Mouse (Mus musculus) left cerebral cortex, adult 11 months (tissue): ENCODE results near the gene Setd7.
A peak's percentile ranks its signal among the peaks of the same experiment; 100 is the strongest.

Experiments used
- DNase-seq: peaks from one replicate; pipeline ENCODE4 v3.0.0; 2022; ENCODE audit warnings: low spot score

The Setd7 gene

DNA sequence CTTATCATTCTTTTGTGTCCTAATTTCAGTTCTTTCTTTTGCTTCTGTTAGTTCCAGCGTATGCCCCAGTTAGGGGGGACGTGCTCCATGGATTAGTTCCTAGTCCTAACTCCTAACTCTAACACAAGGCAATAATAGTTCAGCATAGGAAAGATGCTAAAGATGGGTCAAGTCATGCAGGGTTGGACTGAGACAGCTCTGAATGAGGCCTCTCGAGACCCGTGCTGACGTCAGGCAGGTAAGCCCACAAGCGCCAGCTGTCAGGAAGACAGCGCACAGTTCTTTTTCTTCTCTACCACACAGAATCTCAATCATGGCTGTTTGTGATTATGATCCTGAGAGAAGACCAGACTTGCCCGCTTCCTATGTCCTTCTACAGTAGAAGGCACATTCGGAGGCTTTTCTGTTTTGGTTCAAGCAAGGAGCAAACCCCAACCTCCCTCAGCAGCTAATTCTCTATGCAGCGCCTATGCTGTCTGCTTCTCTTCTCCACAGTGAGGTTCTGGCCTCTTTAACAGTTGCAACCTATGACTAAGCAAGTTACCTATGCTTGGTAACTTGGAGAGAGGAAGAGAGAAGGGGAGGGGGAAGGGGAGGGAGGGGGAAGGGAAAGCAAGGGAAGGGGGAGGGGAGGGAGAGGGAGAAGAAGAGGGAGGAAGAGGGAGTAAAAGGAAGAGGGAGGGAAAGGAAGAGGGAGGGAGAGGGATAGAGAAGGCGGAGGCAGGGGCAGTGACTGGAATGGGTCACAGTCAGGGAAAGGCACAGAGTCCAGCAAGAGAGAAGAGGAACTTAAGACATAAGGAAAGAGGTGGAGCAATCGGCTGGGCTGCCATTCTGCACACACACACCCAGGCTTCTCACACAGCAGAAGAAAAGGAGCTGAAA is 42.6 kb downstream of the Setd7 start:
- no peak for DNase-seq

DNA sequence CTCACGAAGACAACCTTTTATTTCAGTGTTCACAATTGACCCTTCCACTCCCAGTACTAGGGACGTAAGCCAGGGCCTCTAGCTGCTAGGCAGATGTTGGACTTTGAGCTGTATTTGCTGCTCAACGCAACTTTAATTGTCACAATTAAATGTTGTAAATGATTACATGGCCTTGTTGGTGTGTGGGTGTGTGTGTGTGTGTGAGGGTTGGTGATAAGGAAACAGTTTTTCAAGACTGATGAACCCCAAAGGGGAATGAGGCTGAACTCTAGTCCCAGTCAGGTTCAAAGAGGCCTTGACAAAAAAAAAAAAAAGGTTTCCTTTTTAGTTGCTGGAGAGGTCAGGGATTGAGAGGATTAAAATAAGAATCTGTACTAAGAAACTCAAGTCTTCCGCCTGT is 43.2 kb downstream of the Setd7 start:
- no peak for DNase-seq

DNA sequence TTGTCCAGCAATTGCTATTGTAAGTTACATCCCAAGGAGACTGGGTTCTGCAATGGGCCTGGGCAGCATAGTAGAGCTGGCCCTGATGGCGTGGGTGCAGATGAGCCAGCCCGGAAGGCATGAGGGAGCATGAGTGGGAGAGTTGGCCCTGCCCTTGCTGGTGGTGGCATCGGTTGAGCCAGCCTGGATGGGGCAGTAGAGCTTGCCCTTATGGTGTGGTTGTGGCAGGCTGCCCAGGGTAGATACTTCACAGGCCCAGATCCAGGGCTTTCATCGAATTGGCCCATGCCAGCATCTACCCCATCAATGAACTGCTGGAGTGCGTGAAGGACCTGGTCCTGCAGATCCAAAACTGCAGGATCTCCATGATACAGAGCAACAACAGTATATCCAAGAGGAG is 48.7 kb downstream of the Setd7 start:
- no peak for DNase-seq

DNA sequence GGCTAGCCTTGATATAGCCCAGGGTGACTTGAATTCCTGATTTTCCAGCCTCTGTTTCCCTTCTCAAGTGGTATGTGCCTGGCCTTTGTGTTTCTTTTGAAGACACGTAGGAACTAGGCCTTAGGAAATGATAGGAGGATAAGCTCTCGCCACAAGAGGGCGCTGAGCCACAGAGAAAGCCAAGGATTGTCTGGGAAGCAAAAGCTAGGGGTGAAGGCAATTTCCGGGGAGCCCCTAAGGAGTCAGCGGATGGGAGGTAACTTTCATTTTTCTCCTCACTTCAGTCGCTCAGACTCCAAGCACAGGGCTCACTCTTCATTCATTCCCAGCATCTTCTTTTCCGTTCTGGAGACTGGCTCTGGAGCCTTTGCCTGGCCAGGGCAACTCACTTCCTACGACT is 49.8 kb downstream of the Setd7 start:
- DNase-seq = peak; percentile 70

DNA sequence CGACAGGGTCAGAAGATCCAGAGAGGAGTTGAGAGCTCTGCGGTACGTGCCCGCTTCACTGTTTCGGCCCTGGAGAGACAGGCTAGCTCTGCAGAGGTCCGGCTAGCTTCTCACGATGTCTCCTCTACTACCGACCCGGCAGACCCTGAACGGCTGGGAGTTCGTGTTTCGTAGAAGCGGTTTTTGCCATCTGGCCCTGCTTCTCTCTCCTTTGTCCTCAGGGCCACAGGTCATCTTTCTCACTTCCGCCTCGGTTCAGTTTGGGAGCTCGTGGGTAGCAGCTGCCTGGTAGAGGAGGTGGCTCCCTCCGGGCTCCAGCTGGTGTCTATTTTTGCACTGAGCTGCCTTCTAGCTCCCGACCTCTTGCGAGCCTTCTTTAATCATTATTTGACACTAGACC is 55.2 kb downstream of the Setd7 start:
- DNase-seq = no peak

DNA sequence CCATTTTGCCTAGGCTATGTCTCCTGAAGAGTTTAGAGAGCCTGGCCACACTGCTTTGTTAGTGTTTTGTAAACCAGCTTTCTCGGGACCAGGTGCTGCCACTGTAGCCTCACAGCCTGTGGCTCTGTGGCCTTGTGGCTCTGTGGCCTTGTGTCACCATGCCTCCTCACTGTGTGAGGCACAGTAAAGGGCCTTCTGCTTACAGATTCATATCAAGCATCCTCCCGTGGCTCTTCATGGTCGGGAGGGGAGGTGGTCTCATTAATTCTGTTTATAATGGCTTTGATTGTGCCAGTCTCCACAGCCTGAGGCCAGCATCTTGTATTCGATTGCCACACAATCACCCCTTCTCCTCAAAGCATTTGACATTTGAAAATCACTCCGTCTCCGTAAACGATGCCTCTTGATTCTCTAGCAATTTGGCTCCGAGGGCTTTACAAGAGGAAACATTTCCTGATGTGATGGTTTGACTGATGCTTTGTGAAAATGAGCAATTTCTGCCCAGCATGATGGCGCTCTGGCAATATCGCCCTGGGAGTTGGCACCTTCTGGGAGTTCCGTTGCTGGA is 56.2 kb downstream of the Setd7 start:
- no peak for DNase-seq

DNA sequence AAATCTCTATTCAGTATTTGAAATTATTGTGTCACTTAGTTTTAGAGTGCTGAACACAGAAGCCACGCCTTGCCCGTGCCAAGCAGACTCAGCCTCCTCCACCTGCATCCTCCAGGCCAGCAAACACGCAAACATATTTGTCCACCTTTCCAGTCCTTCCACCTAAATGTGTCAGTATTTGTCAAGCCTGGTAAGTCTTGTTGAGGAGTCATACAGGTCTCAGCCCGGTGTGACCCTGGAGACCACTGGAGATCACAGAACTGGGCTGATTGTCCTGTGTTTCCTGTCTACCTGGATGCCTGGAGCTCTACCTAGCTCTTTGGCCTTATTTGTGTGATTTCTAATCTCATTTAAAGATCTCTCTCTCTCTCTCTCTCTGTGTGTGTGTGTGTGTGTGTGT is 60.8 kb downstream of the Setd7 start:
- DNase-seq = no peak

DNA sequence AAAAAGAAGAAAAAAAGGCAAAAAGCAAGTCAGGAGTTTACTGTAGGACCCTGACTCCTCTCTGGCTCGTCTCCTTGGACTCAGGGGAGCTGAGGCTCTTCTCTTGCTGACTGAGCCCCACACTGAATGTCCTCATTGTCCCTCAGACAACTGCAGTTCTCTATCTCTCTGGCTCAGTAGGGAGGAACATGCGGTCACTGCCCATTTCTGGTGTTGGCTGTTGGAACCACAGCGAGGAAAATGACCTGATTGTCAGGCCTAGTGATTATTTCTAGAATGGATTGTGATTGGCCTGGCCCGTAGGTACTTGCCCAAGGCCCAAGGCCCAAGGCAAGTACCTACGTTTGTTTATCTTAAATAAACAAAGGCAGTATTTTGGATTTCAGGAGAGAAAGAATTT is 62.0 kb downstream of the Setd7 start:
- DNase-seq = no peak

DNA sequence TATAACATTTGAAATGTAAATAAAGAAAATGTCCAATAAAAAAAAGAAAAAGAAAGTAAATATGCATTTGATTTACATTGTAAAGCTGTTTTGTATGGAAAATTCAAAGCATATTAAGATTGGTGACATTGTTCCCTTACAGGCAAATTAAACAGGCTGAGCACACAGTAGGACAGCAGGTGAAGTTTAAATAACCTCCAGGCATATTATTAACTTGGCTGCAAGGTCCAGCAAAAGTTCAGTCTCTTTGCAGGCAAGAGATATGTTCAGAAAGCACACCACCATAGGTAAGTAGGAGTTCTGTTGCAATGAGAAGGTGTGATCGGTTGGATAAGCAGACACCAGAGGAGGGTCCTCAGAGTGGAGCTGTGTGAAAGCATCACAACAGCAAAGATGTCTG is 62.7 kb downstream of the Setd7 start:
- DNase-seq = no peak

DNA sequence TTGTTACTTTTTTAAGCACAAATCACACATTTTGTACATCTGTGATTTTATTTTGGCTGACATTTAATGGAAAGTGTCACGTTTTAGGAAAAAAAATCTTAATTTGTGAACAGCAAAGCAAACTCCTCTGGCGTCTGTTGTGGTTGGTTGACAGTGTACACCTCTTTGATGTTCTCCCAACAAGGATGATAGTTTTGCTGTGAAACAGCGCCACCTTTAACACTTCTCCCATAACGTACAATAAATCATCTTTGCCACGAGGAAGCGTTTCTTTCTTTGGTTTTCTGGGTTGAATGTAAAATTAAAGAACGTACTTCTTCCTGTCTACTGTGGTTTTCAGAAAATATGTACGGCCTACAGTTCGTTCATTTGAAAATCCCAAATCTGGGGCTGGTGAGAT is 65.0 kb downstream of the Setd7 start:
- DNase-seq = no peak

DNA sequence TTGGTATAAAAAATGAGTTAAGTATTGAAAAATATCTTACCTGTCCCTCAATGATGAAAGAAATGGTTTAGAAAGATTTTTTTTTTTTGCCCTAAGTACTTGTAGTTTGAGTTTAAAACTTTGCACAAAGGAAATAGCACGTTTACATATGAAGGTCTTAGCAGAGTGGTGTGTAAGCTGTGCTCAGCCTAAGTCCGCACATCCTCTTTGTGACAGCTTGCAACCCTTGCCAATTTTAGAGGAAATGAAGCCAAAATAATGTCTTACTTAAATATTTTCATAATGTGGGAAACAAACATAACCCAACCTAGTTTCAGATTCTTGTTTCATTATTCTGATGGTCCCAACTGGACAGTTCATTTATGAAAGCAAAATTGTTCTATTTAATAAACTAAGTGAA is 66.2 kb downstream of the Setd7 start:
- no peak for DNase-seq

DNA sequence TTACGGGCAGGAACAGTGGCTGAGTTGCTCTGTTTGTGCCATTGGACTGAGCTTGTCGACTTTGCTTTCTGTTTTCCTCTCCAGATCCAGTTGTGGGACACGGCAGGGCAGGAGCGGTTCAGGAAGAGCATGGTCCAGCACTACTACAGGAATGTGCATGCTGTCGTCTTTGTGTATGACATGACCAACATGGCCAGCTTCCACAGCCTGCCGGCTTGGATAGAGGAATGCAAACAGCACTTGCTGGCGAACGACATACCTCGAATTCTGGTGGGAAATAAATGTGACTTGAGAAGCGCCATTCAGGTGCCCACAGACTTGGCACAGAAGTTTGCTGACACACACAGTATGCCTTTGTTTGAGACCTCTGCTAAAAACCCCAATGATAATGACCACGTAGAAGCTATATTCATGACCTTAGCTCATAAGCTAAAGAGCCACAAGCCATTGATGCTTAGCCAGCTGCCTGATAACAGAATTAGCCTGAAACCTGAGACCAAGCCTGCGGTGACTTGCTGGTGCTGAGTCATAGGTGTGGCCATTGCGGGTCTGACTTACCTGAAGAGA is 67.3 kb downstream of the Setd7 start:
- DNase-seq = no peak

DNA sequence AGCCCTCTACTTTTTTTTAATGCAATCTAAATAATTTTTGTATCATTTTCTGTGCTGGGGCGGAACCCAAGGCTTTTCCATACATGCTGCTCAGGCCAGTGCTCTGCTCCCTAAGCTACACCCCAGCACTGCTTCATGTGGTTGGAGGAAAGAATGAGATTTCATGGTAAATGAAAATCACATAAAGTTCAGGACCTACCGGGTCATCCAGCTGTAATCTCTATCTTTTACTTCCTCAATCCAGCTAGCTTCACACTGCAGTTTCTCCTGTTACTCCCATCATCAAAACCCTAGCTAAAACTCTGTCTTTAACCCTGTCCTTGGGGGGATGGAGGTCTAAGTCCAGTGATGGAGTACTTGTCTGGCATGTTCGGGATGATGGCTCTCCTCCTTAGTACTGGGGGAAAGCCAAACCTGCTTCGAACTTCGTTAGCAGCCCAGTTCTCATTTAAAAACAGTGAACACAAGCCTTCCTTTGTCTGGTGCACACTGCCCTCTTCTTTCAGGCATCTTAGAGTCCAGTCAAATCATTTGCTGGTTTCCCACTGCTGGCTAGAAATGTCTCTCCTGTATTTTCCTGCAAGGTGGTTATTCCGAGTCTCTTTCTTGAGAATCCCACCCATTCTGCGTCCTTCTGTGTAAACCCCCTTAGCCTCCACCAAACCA is 70.5 kb downstream of the Setd7 start:
- DNase-seq = no peak

DNA sequence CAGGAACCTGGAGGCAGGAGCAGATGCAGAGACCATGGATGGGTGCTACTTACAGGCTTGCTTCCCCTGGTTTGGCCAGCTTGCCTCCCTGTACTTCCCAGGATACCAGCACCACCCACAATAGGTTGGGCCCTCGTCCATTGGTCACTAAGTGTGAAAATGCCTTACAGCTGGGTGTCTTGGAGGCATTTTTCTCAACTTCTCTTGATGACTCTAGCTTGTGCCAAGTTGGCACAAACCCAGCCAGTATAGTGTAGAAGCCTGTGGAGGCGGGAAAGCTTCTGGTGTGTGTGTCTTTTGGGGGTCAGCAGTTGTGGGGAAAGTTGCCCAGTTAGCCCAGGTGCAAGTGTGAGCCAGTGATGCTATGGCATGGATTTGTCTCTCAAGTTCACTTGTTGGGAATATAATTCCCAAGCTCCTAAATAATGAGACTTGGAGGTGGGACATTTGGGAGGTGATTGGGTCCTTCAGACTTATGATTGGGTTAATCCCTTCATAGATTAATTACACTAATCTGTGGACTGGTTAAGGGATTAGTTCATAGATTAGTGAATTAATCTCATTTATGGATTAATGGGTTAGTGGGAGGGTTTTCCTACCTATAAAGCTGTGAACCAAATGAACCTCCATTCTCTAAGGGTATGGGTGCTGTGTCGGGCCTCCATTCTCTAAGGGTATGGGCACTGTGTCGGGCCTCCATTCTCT is 74.0 kb downstream of the Setd7 start:
- no peak for DNase-seq

DNA sequence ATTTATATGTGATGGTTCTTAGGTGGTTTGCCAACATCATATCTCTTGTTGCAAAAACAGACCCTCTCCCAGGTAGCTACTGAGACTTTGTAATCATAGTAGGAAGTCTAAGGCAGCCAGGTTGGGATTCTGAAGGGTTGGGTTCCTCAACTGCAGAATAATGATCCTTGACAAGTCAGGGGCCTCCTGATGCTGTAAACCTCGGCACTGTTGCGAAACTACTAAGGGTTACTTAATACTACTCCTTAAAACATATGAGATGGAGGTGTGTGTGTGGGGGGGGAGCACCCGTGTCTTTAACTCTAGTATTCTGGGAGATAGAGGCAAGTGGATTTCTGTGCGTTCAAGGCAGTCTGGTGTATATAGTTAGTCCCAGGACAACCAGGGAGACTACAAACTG is 75.3 kb downstream of the Setd7 start:
- DNase-seq = no peak

DNA sequence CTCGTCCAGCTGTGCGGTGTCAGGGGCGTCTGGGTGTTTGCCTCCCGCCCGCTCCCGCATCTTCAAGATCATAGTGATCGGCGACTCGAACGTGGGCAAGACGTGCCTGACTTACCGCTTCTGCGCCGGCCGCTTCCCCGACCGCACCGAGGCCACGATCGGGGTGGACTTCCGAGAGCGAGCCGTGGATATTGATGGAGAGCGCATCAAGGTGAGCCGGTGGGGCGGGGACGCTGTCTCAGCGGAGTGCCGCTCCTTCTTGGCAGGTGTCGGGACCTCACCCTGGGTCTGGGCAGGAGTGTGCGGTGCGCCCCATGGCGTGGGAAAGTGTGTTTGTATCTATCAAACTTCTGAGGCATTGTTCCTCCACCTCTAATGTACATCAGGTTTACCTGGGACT is 76.3 kb downstream of the Setd7 start:
- no peak for DNase-seq

DNA sequence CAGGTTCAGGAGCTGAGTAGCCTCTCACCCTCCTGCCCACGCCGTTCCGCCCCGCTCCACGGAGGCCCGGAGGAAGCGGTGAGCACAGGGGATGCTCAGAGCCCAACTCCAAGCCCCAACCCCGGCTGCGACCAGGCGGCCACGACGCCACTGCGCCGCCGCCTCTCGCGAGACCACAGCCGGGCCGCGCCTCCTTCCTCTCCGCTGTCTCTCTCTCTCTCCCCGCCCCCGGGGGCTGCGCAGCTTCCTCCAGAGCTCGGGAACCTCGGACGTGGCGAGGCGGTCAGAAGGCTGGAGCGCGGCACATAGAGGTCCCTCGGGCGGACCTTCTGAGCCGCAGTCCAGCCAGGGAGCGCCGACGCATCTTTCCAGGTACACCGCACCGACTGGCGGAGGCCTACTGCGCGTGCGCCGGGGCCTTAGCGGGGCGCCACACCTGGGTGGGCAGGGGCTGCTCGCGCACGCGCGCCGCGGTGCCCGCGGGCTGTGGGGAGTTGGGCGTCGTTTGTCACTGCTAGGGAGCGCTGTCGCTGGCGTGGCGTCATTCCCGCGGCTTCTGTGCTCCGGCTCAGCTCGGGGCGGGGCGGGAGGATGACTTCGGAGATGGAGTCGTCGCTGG is 76.8 kb downstream of the Setd7 start, which contains the start of gene Rab33b:
Rab33b (plus strand) TSS at position 180 of the 619 bp plus-strand sequence.
- DNase-seq = peak; percentile 95

DNA sequence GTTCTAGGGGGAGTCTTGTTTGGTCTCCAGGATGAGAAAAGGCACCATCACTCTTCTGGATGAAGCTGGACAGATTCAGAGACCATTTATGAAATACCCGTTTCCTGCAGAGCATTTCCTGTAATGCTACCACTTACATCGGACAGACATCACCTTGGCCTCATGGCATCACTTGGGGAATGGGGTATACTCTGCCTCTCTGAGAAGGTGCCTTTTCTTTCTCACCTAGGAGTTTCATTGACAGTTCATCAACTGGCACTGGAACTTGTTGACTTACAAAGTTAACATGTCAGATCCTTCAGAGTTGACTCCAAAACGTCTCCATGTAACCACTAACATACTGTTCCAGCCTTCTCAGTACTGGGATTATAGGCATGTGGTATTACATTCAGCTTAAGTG is 77.9 kb downstream of the Setd7 start:
- no peak for DNase-seq

DNA sequence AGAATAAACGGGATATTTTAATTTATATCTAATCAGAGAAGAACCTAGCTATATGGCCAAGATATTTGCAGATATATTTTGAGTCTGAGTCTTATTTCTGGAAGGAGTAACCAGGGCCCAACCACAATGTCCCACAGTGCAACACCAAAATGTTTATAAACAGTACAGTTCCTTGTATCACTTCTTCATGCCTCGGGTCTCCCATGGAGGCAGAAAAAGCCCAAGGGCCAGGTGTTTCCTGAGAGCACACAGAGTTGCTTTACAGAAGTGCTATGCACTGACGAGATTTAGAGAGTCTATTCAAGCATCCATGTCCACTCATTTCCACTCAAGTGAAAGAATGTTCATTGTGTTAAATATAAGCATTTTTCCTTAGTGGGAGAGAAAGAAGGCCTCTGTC is 78.8 kb downstream of the Setd7 start:
- DNase-seq = no peak

DNA sequence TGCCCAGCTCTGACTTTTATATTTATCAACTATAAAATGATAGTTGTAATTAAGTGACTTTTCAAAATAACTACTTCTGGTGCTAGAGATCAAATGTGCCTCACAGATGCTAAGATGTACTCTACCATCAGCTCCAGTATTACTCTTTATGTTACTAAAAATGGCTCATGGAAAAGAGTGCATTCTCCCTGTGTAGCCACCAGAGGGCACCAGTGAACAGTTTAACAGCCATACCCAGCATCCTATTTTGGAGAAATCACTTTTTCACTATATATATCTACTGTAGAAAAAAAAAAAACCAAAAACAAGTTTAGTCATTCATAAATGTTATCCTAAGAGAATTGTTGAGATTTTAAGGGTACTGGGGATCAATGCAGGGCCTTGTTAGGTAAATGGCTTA is 79.6 kb downstream of the Setd7 start:
- DNase-seq = no peak

DNA sequence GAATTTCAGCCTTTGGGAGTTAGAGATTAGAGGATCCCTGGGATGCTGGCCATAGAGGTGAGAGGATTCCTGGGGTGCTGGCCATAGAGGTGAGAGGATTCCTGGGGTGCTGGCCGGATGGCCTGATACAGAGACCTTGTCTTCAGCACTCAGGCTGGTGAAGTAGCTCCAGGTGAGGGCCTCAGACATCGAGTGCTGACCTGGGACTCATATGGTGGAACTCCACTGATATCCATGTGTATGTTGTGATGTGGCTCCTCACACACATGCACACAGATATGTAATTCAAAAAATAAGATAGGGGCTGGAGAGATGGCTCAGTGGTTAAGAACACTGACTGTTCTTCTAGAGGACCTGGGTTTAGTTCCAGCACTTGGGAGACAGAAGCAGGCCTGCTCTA is 80.8 kb downstream of the Setd7 start:
- DNase-seq = no peak

DNA sequence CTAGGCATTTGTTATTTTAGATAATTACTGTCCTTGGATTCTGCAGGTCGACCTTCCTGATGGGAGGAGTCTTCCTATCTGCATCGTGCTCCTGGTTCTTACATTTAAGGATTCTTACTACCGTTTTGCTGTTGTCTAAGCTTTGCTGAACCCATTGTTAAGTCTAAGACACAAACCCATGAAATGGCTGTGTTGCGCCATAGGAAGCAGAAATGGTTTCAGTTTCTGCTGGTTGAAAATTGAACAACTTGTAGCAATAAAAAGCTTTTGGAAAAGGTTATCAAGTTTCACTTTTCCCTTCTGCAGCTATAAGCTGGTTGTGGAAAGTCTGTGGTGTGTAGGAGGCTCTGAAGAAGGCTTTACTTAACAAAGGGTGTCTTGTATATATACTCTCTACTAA is 85.0 kb downstream of the Setd7 start:
- no peak for DNase-seq
